Mouse (Mus musculus) skeletal muscle tissue, adult 2 months (tissue): Measurements from ENCODE around the gene Pdzk1ip1.

Experiments used
- DNase-seq: peaks from one replicate; pipeline ENCODE4 v3.0.0-alpha.2; 2012; ENCODE audit warnings: low read depth, low spot score

Gene Pdzk1ip1

DNA sequence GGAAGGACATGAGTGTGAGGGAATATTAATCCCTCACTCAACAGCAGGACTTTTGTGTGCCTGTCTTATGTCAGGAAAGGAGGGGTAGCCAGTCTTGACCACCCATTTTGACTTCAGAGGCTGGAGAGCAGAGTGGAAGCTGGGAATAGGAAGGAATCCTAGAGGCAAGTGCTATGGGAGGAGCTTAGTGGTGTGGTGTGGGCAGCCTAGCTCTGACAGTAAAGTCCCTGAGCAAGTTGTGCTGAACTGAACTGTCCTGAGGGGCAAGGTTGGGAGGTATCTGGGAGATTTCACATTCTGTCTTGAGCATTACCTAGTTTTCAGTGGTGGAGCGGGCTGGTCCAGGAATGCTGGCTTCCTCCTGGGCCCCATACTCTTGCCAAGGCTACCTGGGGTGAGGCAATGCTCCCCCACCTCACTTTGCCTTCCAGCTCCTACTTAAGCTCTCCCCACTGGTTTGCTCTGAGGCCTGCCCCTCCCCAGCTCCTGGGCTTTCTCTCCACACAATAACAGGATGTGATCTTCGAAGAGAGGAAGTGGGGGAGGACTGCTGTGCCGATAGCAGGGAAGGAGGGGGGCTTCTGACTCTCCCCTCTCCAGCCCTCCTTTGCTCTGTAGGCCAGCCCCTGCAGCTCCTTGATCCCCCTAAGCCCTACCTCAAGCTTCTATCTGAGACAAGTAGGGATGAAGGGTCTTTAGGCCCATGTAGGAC, 13.1 kb upstream of the Pdzk1ip1 start:
- no peak for DNase-seq

DNA sequence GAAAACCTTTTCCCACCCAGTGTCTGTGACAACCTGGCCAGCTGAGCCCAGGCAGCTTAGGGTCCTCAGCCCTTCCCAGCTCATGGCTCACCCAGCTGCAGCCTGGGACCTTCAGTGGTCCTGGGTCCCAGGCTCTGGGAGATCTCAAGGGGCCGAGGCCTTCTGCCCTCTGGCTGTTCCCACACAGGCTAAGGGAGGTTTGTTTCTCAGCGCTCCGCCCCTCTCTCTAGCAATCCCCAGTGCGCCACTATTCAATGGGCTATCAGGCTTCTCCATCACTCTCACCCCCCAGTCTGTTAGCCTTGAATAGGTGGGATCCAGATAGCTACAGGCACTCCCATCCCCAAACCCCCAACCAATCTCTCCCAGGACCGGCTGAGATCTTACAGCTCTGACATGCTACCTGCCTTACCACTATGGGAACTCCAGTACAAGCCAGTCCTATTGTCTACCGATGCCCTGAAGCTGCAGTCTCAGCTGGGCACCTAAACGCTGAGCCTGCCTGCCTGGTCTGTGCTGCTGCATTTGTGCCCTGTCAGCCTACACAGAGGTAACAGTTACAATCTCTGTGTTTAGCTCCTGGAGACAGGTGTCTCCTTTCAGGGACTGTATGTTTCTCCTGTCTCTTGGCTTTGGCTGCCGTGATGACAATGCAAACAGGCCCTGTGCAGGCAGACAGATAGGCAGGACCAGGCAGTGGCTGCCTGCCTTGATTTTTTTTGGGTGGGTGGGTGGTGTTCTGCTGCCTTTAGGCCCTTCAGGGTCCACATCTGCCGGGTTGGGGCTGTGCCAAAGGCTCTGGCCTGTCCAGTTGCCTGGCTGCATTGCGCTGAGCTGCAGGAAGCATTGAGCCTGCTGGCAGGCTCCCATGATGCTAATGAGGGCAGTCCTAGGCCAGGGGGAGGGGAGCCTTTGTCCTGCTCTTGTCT, 9.4 kb upstream of the Pdzk1ip1 start:
- DNase-seq: no peak

DNA sequence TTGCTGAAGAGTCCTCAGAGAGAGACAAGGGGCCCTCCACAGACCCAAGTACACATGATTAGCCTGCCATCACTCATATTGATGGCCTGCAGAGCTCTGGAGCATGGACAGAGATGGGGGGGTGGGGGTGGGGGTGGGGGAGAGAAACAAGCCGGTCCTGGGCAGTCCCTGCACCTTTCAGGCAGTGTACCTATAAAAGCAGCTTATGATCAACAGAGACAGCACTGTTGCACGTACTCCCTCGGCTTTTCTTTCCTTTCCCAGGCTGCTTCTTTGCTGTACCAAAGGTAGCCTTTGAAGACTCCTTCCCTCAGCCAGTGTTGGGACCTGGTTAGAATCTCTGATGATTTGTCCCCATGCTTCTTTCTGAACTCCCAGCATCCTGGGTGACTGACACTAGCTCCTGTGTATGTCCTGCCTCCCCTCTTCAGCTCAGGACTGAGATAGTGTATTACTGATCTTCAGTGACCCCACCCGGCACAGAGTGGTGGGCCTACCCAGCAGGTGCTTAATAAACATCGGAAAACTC, 8.6 kb upstream of the Pdzk1ip1 start:
- DNase-seq: no peak

GRCm38 (mm10) chr4:115083031-115083430, 5.5 kb upstream of the Pdzk1ip1 start:
- no peak for DNase-seq

GRCm38 (mm10) chr4:115085522-115086095, 2.9 kb upstream of the Pdzk1ip1 start:
- no peak for DNase-seq

GRCm38 (mm10) chr4:115086257-115086656, 2.3 kb upstream of the Pdzk1ip1 start:
- DNase-seq: no peak

DNA sequence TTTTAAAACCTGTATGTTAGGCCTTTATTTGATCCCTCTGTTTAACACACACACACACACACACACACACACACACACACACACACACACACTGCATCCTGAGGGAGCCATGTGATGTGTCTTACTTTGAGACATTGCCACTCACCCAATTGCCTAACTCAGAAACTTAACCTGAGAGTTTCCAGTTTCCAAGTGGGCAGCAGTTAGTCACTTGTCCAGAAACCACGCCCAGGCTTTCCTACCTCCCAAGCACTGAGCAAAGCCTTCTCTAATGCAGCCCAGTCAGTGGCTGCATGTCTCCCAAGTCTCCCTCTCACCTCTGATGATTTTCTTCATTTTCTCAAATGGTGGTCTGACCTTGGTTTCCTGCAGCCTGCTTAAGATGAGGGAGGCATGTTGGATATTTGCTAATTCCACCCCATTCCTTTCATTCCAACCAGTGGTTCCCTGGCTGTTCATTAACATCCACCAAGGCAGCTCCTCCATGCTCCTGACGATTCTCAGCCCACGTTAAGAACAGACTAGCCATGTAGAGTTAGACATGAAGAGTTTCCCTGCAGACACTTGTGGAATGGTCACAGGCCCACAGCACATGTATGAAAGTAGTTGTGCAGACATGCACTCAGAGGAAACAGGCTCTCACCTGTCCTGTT, 1.6 kb upstream of the Pdzk1ip1 start:
- no peak for DNase-seq

- no peak for DNase-seq
Observed at GRCm38 (mm10) chr4:115090592-115090991, 2.1 kb downstream of the Pdzk1ip1 start.

DNA sequence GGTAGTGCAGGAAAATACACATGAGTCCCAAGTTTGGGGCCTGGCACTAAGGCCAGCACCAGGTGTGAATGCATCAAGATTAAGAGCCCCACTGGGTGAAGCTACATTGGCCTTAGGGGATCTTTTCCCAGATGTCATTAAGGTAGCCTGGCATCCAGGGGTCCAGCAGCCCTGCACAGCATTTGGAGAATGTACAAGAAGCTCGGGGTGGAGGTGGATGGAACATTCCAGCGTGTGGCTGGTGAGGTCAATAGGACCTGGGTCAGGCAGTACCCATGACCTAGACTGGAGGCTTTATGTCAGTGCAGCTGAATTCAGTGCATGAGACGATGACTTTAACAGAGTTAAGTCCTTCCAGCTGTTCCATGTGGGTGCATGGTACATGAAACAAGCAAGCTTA, 3.3 kb downstream of the Pdzk1ip1 start:
- no peak for DNase-seq

DNA sequence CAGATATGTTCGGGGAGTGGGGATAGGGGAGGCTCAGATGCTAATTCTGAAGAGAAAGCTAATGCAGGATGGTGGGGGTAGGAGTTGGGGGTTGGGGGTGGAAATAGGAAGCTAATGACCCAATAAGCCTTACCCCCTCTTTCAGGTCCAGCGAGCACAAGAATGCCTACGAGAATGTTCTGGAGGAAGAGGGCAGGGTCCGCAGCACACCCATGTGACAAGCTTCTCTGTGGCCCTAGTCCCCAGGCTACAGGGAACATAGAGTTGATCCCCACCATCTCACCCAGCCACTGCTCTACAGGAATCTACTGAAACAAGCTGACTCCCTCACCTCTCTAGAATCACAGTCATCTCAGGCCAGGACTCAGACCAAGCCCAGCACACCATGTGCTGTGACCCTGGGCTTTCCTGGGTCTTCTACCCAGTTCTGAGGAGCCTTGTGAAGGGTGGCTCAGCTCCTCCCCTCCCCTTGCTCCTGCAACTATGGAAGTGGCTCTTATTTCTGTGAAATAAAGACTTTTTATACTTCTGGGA, 4.9 kb downstream of the Pdzk1ip1 start:
- no peak for DNase-seq

GRCm38 (mm10) chr4:115094056-115094455, 5.5 kb downstream of the Pdzk1ip1 start:
- DNase-seq: no peak

- DNase-seq: peak; percentile 36
Observed at GRCm38 (mm10) chr4:115095671-115096434, 7.3 kb downstream of the Pdzk1ip1 start.

- no peak for DNase-seq
Observed at GRCm38 (mm10) chr4:115096435-115097145, 8.1 kb downstream of the Pdzk1ip1 start.

DNA sequence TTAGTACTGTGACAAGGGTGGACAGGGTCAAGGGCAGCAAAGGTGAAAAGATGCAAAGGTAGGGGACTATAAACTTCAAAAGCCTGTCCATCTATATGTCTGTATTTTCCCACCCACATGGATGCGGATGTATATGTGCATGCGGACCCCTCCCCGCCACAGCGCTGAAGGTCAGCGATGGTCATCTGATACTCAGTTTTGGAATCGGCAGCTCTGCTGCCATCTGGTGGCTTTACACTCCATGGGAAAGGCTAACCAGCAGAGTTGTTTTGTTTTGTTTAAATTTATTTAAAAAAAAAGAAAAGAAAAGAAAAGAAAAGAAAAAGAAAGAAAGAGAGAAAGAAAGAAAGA, 8.6 kb downstream of the Pdzk1ip1 start:
- DNase-seq: no peak

DNA sequence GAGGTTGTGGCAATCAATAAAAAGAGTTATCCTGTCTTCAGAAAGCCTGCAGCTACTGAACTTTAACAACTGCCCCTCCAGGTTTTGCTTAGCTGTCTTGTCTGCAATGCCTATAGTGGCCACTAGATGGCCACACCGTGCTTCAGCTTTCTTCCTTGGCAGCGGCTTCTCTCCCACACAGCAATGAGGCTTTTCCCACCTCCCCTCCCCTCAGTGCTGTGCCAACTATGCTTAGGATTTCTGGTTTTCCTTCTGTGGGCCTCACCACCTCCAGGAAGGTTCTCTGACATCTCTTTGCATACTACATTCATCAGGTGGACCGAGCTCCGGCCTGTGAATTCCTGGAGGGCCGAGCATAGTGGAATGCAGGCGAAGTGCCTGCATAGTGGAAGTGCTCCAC, 13.2 kb downstream of the Pdzk1ip1 start:
- peak; percentile 14 for DNase-seq

- DNase-seq: no peak
Observed at GRCm38 (mm10) chr4:115103510-115103909, 15.0 kb downstream of the Pdzk1ip1 start.

DNA sequence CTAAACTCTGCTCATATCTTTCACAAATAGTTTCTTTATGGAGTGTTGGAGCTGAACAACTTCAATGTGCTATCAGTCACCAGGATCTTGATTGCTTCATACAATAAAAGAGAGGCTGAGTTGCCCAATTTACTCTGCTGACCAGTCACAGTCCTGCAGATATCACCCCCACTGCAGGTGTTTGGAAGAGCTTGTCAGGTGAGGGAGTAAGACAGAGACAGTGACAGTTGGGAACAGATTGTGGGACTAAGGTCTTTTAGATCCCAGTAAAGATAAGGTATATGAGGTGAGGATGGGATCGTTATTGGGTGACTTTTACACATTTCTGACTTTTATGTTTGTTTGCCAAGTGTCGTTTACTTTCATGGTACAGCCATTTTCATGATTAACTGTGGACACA, 22.7 kb downstream of the Pdzk1ip1 start:
- no peak for DNase-seq

- no peak for DNase-seq
Observed at GRCm38 (mm10) chr4:115113266-115113665, 24.8 kb downstream of the Pdzk1ip1 start.

DNA sequence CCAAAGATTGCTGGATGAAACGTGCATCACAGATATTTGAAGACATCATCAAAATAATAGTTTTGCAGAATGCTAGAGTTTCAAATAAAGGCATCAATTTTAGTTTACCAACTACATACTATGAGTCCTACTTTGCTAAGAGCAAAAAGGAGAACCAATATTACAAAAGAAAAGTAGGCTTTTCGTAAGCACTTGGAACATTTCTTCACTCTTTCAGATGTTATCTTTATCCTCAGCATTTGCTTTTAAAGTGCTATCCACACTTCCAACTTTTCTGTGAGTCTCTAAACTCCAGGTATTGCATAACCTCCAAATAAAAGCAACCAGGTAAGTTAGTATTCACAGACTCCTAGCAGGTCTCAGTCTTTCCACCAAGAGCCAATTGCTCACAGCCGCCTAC, 31.1 kb downstream of the Pdzk1ip1 start:
- no peak for DNase-seq

DNA sequence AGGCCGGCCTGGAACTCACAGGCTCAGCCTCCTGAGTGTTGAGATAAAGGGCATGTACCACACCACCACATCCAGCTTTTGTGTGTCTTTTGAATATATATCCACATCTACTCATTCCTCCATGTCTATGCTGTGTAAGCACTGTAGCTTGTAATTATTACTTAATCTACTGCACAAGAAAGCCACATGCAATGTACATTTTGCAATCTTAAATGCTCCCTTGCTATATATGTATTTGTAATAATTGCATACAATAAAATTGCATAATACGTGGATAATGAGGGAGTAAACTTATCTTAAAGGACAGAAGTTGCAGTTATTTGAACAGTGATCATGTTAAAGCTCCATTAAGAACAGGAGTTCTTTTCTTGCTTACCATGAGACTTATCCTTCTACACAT, 32.7 kb downstream of the Pdzk1ip1 start:
- no peak for DNase-seq
